Mouse (Mus musculus) MEL (cell line): ENCODE data around the gene Sh2d1b1. TPM values are rescaled to one million over a fixed set of nuclear protein-coding genes. Genes with fewer than 3 reads are reported as not detected.

Source experiments
- DNase-seq: peaks from one replicate; pipeline ENCODE4 v3.0.0; 2011; ENCODE audit warnings: low read depth, low spot score
- H3K27ac ChIP-seq: 2 replicates; pipeline ENCODE4 v1.5.1; 2012; ENCODE audit warnings: low read depth, mild to moderate bottlenecking, control low read depth, low read length, moderate library complexity; ENCODE audit not compliant: control insufficient read depth
- H3K27me3 ChIP-seq, 2 experiments: fragments of 150-350 bp in 1 of 2; sonication (generic) in 1 of 2; 2 replicates each; pipeline ENCODE4 v1.6.1; 2012; ENCODE audit warnings: low read length in 2 of 2, mild to moderate bottlenecking in 2 of 2, improper control_type of control experiment in 1 of 2, moderate library complexity in 1 of 2; ENCODE audit not compliant: insufficient read depth in 2 of 2, control insufficient read depth in 1 of 2
- H3K36me3 ChIP-seq, 2 experiments: 2 replicates each; pipeline ENCODE4 v1.6.1; 2012 to 2014; ENCODE audit warnings: low read length in 2 of 2, improper control_type of control experiment in 1 of 2, inconsistent platforms in 1 of 2, mild to moderate bottlenecking in 1 of 2; ENCODE audit not compliant: insufficient read depth in 2 of 2, control insufficient read depth in 1 of 2
- H3K4me1 ChIP-seq, 2 experiments: fragments of 150-350 bp in 1 of 2; sonication (generic) in 1 of 2; 2 replicates each; pipeline ENCODE4 v1.6.1; 2012; ENCODE audit warnings: low read length in 2 of 2, improper control_type of control experiment in 1 of 2, mild to moderate bottlenecking in 1 of 2; ENCODE audit not compliant: insufficient read depth in 2 of 2, control insufficient read depth in 1 of 2
- H3K4me3 ChIP-seq, 2 experiments: fragments of 150-350 bp in 1 of 2; sonication (generic) in 1 of 2; 2 replicates each; pipeline ENCODE4 v1.5.1; 2012; ENCODE audit warnings: low read depth in 2 of 2, low read length in 2 of 2, mild to moderate bottlenecking in 2 of 2, moderate library complexity in 2 of 2, control low read depth in 1 of 2, improper control_type of control experiment in 1 of 2; ENCODE audit not compliant: control insufficient read depth in 1 of 2, insufficient read depth in 1 of 2
- H3K79me2 ChIP-seq: 2 replicates; pipeline ENCODE4 v1.6.1; 2012; ENCODE audit warnings: mild to moderate bottlenecking, low read length, moderate library complexity; ENCODE audit not compliant: control insufficient read depth, poor library complexity, insufficient read depth
- H3K9ac ChIP-seq: 2 replicates; pipeline ENCODE4 v1.6.1; 2012; ENCODE audit warnings: low read depth, mild to moderate bottlenecking, control low read depth, low read length, moderate library complexity; ENCODE audit not compliant: control insufficient read depth, poor library complexity, severe bottlenecking
- H3K9me3 ChIP-seq: fragments of 150-350 bp; sonication (generic); replicated peaks from 2 replicates; pipeline ENCODE4 v1.6.1; 2012; ENCODE audit warnings: mild to moderate bottlenecking, low read length, improper control_type of control experiment, moderate library complexity; ENCODE audit not compliant: insufficient read depth
- BHLHE40 ChIP-seq: IDR thresholded peaks from 2 replicates; pipeline ENCODE4 v1.6.1; 2012; ENCODE audit warnings: low read depth, mild to moderate bottlenecking, inconsistent platforms, low read length, improper control_type of control experiment, borderline replicate concordance
- CHD1 ChIP-seq: IDR thresholded peaks from 2 replicates; pipeline ENCODE4 v1.6.1; 2012; ENCODE audit warnings: low read depth, mild to moderate bottlenecking, inconsistent platforms, low read length, improper control_type of control experiment
- E2F4 ChIP-seq: IDR thresholded peaks from 2 replicates; pipeline ENCODE4 v1.6.1; 2011; ENCODE audit warnings: low read depth, low read length, improper control_type of control experiment, borderline replicate concordance
- EP300 ChIP-seq, 2 experiments: IDR thresholded peaks; 2 replicates each; pipeline ENCODE4 v1.6.1; 2011; ENCODE audit warnings: improper control_type of control experiment in 2 of 2, low read length in 2 of 2, low read depth in 1 of 2, mild to moderate bottlenecking in 1 of 2
- ETS1 ChIP-seq: IDR thresholded peaks from 2 replicates; pipeline ENCODE4 v1.6.1; 2012; ENCODE audit warnings: low read depth, mild to moderate bottlenecking, inconsistent platforms, low read length, improper control_type of control experiment, moderate library complexity
- GABPA ChIP-seq: IDR thresholded peaks from 2 replicates; pipeline ENCODE4 v1.6.1; 2012; ENCODE audit warnings: low read depth, mild to moderate bottlenecking, inconsistent platforms, low read length, improper control_type of control experiment, moderate library complexity
- HCFC1 ChIP-seq: IDR thresholded peaks from 2 replicates; pipeline ENCODE4 v1.6.1; 2012; ENCODE audit warnings: low read depth, mild to moderate bottlenecking, inconsistent platforms, low read length, improper control_type of control experiment, moderate library complexity
- JUND ChIP-seq: IDR thresholded peaks from 2 replicates; pipeline ENCODE4 v1.6.1; 2011; ENCODE audit warnings: low read depth, mild to moderate bottlenecking, improper control_type of control experiment, low read length
- MAZ ChIP-seq: IDR thresholded peaks from 2 replicates; pipeline ENCODE4 v1.6.1; 2012; ENCODE audit warnings: low read depth, mild to moderate bottlenecking, inconsistent platforms, low read length, improper control_type of control experiment
- MEF2A ChIP-seq: IDR thresholded peaks from 2 replicates; pipeline ENCODE4 v1.6.1; 2014; ENCODE audit warnings: low read depth, mild to moderate bottlenecking, inconsistent platforms, low read length, improper control_type of control experiment; ENCODE audit not compliant: poor library complexity, insufficient replicate concordance, severe bottlenecking; ENCODE audit errors: extremely low read depth
- MXI1 ChIP-seq: IDR thresholded peaks from 2 replicates; pipeline ENCODE4 v1.6.1; 2011; ENCODE audit warnings: mild to moderate bottlenecking, low read depth, low read length, improper control_type of control experiment
- MYB ChIP-seq: IDR thresholded peaks from 2 replicates; pipeline ENCODE4 v1.6.1; 2011; ENCODE audit warnings: mild to moderate bottlenecking, low read depth, low read length, improper control_type of control experiment
- NELFE ChIP-seq: IDR thresholded peaks from 2 replicates; pipeline ENCODE4 v1.6.1; 2011; ENCODE audit warnings: low read depth, low read length, improper control_type of control experiment
- NRF1 ChIP-seq: IDR thresholded peaks from 2 replicates; pipeline ENCODE4 v1.6.1; 2014; ENCODE audit warnings: low read depth, mild to moderate bottlenecking, inconsistent platforms, low read length, improper control_type of control experiment, moderate library complexity; ENCODE audit not compliant: poor library complexity, insufficient read depth, severe bottlenecking
- POLR2AphosphoS2 ChIP-seq: IDR thresholded peaks from 2 replicates; pipeline ENCODE4 v1.6.1; 2011; ENCODE audit warnings: low read length, improper control_type of control experiment
- POLR2AphosphoS5 ChIP-seq: IDR thresholded peaks from 2 replicates; pipeline ENCODE4 v1.6.1; 2012; ENCODE audit warnings: low read depth, borderline replicate concordance, mild to moderate bottlenecking, inconsistent platforms, low read length, moderate library complexity, mixed read lengths
- RAD21 ChIP-seq: IDR thresholded peaks from 2 replicates; pipeline ENCODE4 v1.6.1; 2011; ENCODE audit warnings: mild to moderate bottlenecking, low read depth, low read length, improper control_type of control experiment
- RCOR1 ChIP-seq: IDR thresholded peaks from 2 replicates; pipeline ENCODE4 v1.6.1; 2012; ENCODE audit warnings: low read depth, mild to moderate bottlenecking, inconsistent platforms, low read length, improper control_type of control experiment
- SIN3A ChIP-seq: IDR thresholded peaks from 2 replicates; pipeline ENCODE4 v1.6.1; 2012; ENCODE audit warnings: low read length, improper control_type of control experiment, inconsistent platforms
- TCF12 ChIP-seq: IDR thresholded peaks from 2 replicates; pipeline ENCODE4 v1.6.1; 2014; ENCODE audit warnings: low read depth, mild to moderate bottlenecking, inconsistent platforms, low read length, improper control_type of control experiment, moderate library complexity
- UBTF ChIP-seq: IDR thresholded peaks from 2 replicates; pipeline ENCODE4 v1.6.1; 2012; ENCODE audit warnings: low read depth, mild to moderate bottlenecking, inconsistent platforms, low read length, improper control_type of control experiment, moderate library complexity, borderline replicate concordance; ENCODE audit not compliant: insufficient read depth
- USF1 ChIP-seq: IDR thresholded peaks from 2 replicates; pipeline ENCODE4 v1.6.1; 2014; ENCODE audit warnings: low read depth, mild to moderate bottlenecking, inconsistent platforms, low read length, improper control_type of control experiment, moderate library complexity
- USF2 ChIP-seq, 2 experiments: IDR thresholded peaks; 2 replicates each; pipeline ENCODE4 v1.6.1; 2011 to 2012; ENCODE audit warnings: improper control_type of control experiment in 2 of 2, low read length in 2 of 2, borderline replicate concordance in 1 of 2, inconsistent platforms in 1 of 2, low read depth in 1 of 2, mild to moderate bottlenecking in 1 of 2; ENCODE audit not compliant: insufficient read depth in 1 of 2
- ZC3H11A ChIP-seq: IDR thresholded peaks from 2 replicates; pipeline ENCODE4 v1.6.1; 2012; ENCODE audit warnings: low read depth, mild to moderate bottlenecking, inconsistent platforms, low read length, improper control_type of control experiment
- ZKSCAN1 ChIP-seq: IDR thresholded peaks from 2 replicates; pipeline ENCODE4 v1.6.1; 2012; ENCODE audit warnings: low read depth, mild to moderate bottlenecking, inconsistent platforms, low read length, improper control_type of control experiment, moderate library complexity
- ZMIZ1 ChIP-seq: IDR thresholded peaks from 2 replicates; pipeline ENCODE4 v1.6.1; 2012; ENCODE audit warnings: low read depth, mild to moderate bottlenecking, inconsistent platforms, low read length, improper control_type of control experiment, moderate library complexity
- polyA plus RNA-seq, 2 experiments: library from polyadenylated mRNA; stranded (reverse) in 1 of 2; unstranded in 1 of 2; fragments of >175 nt in 1 of 2; fragments of >200 nt in 1 of 2; gene quantifications; 2 replicates each; pipeline versions ENCODE4 v1.2.1 to v1.2.4; 2012; ENCODE audit warnings: low replicate concordance in 2 of 2, low read depth in 1 of 2; ENCODE audit not compliant: insufficient read length in 2 of 2, insufficient read depth in 1 of 2, missing spikeins in 1 of 2
- total RNA-seq: library from RNA; depleted of rRNA; stranded (reverse); fragments of 300-350 nt; gene quantifications from 2 replicates; pipeline ENCODE4 v1.2.3, GENCODE M21; 2012

Gene Sh2d1b1
- total and polyA plus RNA-seq, 3 experiments: not detected

DNA sequence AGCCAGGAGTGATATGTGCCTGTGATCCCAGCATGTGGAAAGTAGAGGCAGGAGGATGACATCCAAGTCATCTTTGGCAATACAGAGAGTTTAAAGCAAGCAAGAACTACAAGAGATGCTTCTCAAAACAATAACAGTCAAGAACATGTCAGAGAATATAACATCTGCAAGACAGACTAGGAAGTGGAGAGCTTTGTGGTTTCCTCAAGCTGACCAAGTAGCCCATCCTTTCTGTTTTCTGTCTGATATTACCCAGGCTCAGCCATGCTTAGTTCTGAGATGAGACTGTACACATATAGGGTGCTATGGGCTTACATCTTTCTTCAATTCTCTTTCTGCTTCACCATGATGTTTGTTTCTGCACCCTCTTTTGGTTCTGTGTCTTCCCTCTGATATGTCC is 3.9 kb upstream of the Sh2d1b1 start:
- no peaks in the 10 kb centered on the region for H3K79me2 ChIP-seq
- no peaks in the 10 kb centered on the region for H3K9me3 ChIP-seq
- no peak overlapping the region for H3K27ac ChIP-seq
- H3K4me1 ChIP-seq: no peaks in the 10 kb centered on the region
- no peaks in the 10 kb centered on the region for H3K36me3 ChIP-seq
- no peak overlapping the region for H3K9ac ChIP-seq
- DNase-seq: no peak
- TF ChIP-seq GABPA (no peak), MEF2A (no peak), E2F4 (no peak), ZMIZ1 (no peak), EP300 (IDR thresholded peaks at IDR 0.05; ENCODE audit: low read depth in 1 of 2, low read length in 2 of 2) (no peak), JUND (no peak), POLR2AphosphoS5 (no peak), NRF1 (no peak), BHLHE40 (no peak), HCFC1 (no peak), MAZ (no peak), RAD21 (no peak), UBTF (no peak), NELFE (no peak), ZC3H11A (no peak)
- H3K4me3 ChIP-seq: no peak overlapping the region
- H3K27me3 ChIP-seq: no peaks in the 10 kb centered on the region

DNA sequence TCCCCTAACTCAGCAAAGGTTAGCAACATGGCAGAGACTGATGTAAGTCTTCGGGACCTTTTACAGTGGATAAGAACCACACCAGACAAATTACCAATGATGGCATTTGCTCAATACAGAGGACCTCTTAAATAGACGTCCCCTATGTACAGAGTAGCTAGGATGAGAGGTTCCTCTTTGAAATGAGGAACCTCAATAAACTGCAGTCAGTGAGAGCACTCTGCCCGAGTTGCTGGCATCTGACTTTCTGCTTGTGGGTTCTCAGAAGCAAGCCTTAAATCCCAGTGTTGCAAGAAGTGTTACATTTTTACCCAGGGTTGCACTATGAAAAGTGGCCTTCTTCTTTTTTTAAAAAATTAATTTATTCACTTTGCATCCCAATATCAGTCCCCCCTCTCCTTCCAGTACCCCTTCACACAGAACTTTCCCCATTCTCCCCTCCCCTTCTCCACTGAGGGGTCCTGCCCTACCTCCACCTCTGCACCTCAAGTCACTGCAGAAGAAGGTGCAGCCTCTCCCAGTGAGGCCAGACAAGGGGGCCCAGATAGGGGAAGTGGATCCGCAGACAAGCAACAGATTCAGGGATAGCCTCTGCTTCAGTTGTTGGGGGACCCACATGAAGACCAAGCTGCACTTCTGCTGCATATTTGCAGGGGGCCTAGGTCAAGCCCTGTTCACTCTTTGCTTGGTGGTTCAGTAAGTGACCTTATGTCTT is 5.5 kb downstream of the Sh2d1b1 start:
- no peak overlapping the region for H3K27ac ChIP-seq
- peak; percentile 54 for DNase-seq
- H3K4me3 ChIP-seq: no peak overlapping the region
- H3K36me3 ChIP-seq: no peaks in the 10 kb centered on the region
- H3K4me1 ChIP-seq: no peaks in the 10 kb centered on the region
- TF ChIP-seq RAD21 (no peak), BHLHE40 (no peak), MYB (no peak), HCFC1 (no peak), USF2 (IDR thresholded peaks at IDR 0.05; ENCODE audit: borderline replicate concordance in 1 of 2, insufficient read depth in 1 of 2, low read depth in 1 of 2, low read length in 2 of 2) (no peak), EP300 (IDR thresholded peaks at IDR 0.05; ENCODE audit: low read depth in 1 of 2, low read length in 2 of 2) (no peak), ETS1 (no peak), UBTF (no peak), CHD1 (no peak), TCF12 (no peak), SIN3A (no peak), POLR2AphosphoS2 (no peak), MXI1 (no peak), GABPA (no peak), ZKSCAN1 (no peak), USF1 (no peak), RCOR1 (no peak)
- H3K27me3 ChIP-seq: no peaks in the 10 kb centered on the region
- H3K79me2 ChIP-seq: no peaks in the 10 kb centered on the region
- H3K9me3 ChIP-seq: no peaks in the 10 kb centered on the region
- no peak overlapping the region for H3K9ac ChIP-seq
